Mouse (Mus musculus) c-Kit-negative CD71-positive TER-119-positive erythroid progenitor cells, embryonic 14.5 days (primary cell): ENCODE measurements around the gene Itgav.

Source experiments
- DNase-seq: peaks from one replicate; pipeline ENCODE4 v3.0.0-alpha.2; 2013; ENCODE audit warnings: low read depth, low spot score

Gene Itgav

DNA sequence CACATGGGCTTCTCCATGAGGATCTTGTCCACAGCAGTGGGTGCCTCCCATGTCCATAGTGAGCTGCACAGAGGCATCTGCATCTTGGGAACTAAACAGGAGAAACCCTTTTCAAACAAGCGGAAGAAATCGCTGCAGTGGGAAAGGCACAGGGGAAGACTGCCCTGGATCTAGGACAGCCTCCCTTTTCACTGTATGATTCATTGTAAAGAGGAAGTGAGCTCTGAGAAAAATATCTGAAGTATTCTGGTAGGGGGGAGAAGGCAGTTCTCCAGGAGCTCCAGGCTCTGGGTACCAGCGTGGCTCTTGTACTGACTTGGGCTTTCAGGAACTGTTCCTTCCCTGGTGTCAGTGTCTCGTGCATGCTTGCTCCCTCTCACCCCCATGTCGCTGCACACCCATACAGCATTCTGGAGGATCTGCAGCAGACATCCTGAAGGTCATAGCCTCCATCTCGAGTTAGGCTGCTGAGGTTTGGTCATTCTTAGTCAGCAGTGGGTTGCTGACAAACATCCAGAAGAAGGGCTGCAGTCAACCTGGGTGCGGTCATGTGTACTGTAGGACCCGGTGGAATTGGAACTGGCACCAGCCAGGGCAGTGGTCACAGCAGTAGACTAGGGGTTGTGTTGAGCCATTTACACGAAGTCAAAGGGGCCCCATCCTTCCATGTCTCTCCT lies 20.2 kb downstream of the Itgav start:
- DNase-seq = no peak

DNA sequence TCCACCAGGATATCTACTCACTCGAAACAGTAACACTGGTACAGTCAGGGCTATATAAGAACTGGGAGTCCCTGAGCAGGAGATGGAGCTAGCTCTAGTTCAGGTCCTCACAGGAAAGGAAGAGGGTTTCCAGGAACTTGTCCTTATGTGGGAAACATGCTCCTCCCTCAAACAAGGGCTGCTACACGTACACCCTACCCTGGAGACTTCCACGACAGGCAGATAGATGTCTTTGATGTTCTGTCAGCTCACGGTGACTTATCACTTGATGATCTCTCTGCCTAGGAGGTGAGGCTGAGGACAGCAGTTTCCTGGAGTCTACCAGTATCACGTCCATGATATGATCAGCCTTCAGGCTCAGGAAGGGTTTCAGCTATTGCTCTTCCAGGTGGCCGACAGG lies 21.1 kb downstream of the Itgav start:
- no peak for DNase-seq

DNA sequence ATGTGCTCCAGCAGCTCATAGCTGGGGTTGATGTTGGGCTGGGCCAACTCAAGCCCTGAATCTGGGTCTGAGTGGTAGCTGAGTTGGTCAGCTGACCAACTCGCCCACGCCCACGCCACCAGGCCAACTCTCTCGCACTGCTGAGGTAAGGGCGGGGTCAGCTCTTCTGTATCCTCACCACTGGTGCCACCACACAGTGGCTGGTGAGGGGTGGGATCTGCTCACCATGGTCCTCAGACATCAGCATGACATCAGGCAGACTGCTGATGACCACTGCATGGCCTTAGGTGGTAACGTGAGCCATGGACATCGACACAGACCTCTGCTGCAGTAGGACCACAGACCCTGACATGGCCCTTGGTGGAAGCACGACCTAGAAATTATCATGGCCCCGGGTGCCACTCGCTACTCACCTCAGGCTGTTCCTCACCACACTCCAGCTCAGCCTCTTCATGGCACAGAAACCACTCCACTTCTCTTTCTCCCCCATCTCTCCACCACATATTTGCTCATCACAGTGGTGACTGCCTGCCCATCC lies 24.5 kb downstream of the Itgav start:
- DNase-seq = no peak

DNA sequence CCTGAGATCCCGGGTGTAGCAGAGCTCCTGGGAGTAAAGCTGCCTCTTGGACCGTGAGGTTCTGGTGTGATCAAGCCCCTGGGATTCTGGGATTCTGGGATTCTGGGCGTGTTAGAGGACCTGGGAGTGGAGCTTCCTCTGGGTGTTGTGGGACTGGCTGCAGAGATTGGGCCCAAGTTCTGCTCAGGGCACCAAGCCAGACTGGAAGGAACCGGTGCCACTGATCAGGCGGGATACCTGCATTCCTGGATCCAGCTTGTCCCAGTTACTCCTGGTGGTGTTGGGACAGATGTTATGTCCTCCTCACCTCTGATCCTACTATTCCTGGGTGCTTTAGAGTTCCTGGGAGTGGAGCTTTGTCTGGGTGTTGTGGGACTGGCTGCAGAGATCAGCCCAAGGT lies 28.8 kb downstream of the Itgav start:
- no peak for DNase-seq

DNA sequence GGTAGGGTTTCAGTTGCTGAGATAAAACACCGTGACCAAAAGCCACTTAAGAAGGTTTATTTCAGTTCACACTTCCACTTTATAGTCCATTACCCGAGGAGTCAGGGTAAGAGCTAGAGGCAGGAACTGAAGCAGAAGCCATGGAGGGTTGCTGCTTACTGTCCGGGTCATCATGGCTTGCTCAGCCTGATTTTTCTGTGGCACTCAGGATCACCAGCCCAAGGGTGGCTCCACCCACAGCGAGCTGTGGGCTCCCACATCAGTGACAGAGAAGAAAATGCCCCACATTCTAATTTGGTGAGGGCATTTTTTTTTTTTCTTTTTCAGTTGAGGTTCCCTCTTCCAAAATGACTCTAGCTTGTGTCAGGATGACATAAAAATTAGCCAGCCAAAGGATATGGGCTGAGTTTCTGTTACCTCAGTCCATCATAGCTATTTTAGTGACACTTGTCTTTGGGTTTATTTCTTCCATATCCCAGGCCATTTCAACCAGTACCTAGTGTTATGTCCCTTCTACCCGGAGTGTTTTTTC lies 30.2 kb downstream of the Itgav start:
- DNase-seq = no peak

DNA sequence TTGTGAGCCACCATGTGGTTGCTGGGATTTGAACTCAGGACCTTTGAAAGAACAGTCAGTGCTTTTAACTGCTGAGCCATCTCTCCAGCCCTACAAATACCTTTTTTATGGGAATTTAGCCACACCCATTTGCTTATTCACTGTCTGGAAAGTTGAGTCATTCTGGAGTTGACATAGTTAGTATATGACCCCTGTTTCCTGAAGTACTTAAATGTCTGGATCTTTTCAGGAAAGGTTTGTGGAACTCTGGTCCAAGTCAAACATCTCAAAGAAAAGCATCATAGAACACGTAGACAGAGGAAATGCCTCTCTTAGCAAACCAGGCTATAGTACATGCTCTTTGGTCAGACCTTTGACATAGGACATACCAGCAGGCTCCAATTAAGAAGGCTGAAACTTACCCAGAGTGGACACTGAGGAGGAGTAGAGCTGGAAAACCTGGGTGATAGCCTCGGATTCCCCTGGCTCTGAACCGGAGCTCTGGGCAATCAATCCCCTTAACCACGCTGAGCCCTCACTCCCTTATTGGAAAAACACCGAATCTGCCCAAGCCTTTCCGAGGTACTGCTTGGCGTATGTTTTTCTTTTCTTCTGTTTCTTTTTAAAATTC lies 34.5 kb downstream of the Itgav start:
- no peak for DNase-seq

DNA sequence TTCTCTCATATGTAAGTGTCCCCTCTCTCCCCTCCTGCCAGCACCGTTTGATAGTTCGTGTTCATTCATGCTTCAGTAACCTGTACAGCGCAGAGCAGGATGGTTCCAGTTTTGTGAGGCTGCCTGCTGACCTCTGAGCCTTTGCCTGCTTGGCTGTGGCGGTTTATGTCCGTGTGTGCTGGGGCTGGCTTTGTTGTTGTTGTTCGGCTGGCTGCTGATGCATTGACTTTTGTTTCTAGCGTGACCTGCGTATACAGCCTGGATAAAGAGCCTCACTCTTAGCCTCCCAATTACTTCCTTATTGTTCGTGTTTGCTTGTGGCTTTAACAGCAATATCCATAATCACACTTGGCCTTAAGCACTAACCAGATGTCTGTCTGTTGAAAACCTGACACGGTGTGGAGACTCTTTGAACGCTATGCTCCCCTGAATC lies 35.0 kb downstream of the Itgav start:
- no peak for DNase-seq

DNA sequence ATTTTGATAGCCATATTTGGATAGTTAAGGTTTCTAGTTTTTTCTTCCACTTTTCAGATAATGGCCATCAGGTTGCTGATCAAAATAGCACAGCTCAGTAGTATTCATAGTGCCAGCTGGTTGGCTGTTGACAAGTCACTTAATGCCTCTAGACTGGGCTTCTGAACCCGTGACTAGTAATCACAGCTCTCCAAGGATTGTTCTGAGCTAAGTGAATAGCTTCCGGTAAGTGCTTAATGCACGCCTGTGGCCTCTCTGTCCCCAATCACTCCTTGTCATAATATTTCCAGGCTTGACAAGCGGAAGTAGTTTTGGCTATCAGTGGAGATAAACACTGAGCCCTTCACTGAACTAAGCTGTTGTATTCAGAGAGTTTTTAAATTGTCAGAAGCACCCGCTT lies 35.5 kb downstream of the Itgav start:
- no peak for DNase-seq

DNA sequence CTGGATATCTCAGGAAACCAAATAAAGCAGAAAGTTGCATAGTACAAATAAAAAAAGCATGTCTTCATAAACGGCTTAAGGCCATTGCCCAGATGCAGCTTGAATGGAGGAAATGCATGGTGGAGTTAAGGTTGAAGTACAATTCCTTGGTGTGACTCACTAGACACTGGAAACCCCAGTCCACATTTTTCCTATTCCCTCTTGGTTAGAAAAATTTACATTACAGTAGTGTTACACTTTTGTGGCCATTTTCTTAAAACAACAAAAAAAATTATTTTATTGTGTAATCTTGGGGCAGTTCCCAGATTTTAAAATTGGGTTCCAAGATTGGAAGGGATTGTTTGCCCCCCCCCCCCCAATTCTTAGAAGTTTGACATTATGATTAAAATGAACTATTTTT lies 35.9 kb downstream of the Itgav start:
- no peak for DNase-seq

DNA sequence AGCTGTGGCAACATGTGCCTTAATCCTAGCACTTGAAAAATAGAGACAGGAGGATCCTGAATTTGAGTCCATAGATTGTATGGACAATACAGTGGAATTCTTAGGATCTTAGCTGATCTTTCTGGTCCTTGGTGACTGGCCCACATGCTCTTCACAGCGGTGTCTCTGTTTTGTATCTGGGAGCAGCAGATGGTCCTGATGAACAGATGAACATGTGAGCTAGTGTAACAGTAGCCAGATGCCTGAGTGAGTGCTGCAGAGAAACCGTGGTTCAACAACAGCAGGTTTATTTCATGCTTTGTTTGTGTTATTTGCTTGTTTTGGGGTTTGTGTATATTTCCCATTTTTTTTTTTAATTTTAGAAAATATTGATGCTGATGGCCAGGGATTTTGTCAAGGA lies 37.3 kb downstream of the Itgav start:
- no peak for DNase-seq

DNA sequence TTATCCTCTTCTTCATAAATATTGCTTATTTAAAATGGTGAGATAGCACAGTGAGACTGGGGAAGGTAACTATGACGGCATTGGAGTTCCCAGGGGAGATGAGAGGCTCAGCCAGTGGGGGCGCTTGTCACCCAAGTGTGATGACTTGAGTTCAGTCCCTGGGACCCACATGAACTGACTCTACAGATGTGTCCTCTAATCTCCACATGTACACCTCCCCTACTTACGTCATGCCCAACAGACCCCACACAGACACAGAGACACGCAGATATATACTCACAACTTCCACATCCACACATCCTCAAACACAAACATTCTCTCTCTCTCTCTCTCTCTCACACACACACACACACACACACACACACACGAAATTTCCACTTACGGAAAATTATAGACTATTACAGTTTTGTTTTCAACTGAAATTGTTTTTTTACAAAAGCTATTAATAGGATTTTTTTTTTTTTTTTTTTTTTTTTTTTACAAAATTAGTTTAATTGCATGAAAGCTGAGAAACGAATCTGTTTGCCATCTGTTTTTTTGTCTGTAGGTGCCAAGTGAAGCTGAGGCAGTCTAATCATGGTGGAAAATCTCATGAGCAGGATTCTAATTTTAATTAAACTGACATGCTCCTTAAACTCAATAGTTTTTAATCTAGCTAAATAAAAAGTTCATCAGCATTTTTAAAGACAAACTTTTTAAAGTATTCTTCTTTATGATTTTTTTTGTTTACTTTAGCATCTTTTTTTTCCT lies 38.1 kb downstream of the Itgav start:
- DNase-seq = no peak

DNA sequence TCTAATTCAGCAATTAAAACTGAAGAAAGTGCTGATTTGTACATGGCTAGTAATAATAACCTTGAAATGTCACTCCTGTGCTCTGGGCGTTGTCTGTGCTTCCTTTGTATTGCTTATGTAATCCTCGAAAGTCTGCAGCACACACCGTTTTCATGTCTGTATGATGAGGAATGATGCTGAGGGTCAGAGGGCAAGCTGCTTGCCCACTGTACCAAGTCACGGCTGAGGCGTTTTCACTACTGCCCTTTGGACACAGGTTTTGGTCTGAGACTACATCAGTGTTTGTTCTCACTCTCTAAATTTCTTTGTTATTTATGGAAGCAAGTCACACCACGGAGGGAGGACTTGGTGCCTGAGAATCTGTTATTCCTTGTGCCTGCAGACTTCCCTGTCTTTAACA lies 41.9 kb downstream of the Itgav start:
- DNase-seq = no peak

DNA sequence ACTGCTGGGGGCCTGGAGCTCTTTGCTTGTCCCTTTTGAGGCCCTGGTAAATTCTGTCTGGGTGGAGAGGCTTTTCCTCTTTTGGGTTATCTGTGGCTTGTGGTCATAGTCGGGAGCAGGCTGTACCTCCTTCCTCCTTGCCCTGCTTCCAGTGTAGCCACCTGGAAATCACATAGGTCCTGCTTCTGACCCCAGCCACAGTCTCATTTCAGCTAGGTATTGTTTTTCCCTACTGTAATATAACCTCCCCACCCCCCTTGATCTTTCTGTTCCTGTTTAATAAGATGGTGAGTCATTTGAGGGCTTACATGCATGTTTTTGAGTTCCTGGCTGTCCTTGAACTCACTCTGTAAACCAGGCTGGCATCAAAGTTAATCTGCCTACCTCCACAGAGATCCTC lies 42.7 kb downstream of the Itgav start:
- no peak for DNase-seq

DNA sequence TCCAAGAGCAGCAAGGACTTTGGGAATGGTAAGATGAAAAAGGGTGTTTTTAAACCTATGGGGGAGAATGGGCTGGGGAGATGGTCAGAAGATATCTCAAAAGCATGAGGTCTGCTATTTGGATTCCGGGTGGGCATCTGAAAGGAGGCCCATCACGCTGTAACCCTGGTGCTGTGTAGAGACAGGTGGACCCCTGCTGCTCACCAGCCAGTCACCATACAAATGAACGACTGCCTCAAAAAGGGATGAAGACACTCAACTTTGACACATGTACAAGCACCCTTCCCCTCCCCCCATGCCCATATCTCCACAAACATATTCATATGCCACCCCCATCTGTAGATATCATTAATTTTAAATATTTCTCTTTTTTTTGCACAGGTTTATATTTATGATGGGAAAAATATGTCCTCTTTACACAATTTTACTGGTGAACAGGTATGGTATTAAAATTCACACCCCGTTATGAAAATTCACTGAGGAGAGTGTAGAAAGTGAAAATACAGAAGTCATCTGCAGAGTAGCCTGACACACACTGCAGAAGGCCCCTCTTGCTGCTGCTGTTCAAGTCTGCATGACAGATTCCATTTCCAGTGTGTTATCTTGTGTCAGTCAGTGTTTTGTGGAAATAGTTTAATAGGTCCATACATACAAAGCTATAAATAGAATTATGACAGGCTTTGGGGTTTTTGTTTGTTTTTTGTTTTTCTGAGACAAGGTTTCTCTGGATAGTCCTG lies 44.3 kb downstream of the Itgav start:
- no peak for DNase-seq

DNA sequence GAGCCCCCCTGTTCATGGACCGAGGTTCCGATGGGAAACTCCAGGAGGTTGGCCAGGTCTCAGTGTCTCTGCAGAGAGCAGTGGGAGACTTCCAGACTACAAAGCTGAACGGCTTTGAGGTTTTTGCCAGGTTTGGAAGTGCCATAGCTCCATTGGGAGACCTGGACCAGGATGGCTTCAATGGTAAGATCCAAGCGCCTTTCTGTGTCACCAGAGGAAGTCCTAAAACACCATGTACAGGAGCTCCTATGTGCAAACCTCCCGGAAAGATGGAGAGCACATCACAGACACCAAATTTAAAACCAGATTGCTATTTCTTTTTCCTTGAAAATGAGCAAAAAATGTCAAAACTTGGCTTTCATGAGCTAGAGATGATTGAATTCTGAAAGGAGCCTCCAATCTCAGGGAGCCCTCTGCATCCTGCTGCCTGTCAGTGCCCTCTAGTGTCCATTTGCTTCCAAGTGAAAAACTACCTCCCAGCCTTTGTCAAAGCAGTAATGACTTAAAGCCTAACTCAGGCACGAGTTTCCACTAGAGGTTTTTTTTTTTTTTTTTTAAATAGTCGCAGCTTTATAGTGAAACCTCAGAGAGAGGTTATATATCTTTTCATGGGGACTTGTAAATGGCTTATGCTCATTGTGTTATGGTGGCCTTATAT lies 47.1 kb downstream of the Itgav start:
- no peak for DNase-seq

DNA sequence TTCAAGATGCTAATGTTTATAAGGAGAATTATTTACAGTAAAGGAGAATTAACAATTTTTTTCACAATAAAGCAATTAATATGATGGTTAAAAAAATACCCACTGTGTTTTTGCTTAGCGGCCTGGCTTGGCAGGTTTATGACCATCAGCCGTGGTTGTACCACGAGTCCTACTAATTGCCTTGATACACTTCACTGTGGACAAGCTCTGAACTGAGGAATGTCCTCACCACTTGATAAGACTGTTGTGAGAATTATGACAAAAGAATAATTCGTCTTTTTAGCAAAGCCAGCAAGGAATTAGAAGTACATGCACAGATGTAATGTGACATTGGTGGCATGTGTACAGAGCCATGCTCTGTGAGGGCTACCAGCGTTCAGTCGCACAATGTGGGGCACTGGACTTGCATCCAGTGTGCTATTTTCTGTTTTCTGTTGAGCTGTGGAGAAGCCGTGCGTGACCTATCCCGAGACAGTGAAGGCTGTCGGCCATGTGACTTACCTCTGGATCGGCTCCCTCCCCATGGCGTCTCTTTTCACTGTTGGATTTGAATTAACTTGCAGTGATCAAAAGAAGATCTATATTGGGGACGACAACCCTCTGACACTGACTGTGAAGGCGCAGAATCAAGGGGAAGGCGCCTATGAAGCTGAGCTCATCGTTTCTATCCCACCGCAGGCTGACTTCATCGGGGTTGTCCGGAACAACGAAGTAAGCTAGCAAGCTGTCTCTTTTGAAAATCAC lies 67.3 kb downstream of the Itgav start:
- DNase-seq = no peak

DNA sequence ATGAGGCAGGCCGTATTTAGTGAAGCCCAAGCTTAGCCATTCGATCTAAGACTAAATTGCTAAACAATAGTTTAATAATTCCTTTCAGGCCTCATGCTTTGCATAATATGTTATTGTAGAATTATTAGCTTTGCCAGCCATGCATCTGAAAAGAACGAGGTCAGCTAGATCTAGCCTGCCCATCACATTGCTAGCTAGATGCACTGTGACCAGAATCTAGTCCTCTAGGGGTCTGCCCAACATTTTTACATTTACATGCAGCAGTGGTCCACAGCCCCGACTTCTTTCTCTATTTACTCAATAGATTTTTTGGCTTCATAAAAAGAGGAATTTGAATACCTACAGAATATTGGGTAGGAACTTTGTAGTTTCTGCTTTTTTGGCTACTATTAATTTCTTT lies 67.9 kb downstream of the Itgav start:
- no peak for DNase-seq

DNA sequence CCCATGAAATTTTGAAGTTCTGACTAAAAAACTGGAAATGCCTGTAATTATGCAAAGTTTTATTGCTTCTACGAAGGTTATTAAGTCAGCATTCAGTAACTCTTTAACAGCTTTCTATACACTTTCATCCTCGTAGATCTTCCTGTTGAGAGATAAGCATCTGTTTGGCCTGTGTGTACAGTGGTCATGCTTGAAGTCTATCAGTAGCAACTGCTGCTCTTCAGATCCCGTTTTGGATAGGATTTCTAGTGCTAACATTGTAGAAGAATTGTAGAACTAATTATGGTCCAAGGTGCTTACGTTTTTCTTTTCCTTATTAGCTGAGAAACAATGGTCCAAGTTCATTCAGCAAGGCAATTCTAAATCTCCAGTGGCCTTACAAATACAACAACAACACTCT lies 71.6 kb downstream of the Itgav start:
- no peak for DNase-seq

DNA sequence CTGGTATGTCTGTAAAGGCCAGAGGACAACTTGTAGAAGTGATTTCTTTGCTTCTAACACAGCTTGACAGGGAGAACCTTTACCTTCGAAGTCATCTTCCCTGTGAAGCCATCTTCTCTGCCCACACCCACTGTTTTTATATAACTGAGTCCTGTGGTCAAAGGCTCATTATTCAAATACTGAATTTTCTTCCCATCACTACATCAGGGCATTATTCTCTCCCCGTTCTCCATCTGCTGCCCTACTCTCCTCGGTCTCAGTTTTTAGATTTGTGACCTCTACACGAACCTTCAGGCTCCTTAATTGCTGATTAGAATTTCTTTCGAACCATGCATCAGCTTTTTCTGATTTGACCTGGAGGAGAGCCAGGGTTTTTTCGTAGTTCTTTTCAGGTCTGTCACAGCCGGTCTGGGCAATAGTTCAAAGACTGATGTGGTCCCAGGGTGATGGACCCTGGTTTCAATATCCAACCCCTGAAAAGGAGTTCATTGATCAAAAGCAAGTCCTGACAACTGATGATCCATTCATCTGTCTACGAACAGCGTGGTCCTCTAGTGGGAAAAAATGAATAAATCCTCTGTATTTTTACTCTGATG lies 73.8 kb downstream of the Itgav start:
- no peak for DNase-seq
